Mouse (Mus musculus): ENCODE measurements at regions not wholly inside any gene's neighbourhood (a gene's known extent, or its start where the extent isn't known, plus 50 kb on each side); places are given as distances from the start of the nearest gene placed in this dataset.
"Not testable (repeated sequence)": the region's sequence is repeated elsewhere in the genome, so short reads cannot be mapped to it uniquely, and the experiment has no call there.

- H3K36me3 ChIP-seq (ENCODE audit: insufficient read depth, low read length) = no peaks in the 10 kb centered on the region
- H3K4me1 ChIP-seq (replicated peaks; ENCODE audit: low read depth, low read length) = 0 out of 2 replicates have a peak, but pooled peaks cover 3% of the 10 kb centered on the region
- H3K9me3 ChIP-seq (ENCODE audit: low read length) = peaks cover 47% of the 10 kb centered on the region
- H3K27me3 ChIP-seq (ENCODE audit: insufficient read depth, low read length) = no peaks in the 10 kb centered on the region
- H3K4me3 ChIP-seq (replicated peaks; ENCODE audit: low read length) = no peak overlapping the region
- TF ChIP-seq CTCF (conservative IDR thresholded peaks at IDR 0.05; ENCODE audit: low read length) = no peak
These were observed 404.0 kb upstream of the Gm12887 start for GRCm38 (mm10) chr4:122025866-122026265.

GRCm38 (mm10) chr4:122022854-122023253 lies 401.0 kb upstream of the Gm12887 start:
- no peak for TF ChIP-seq CTCF (conservative IDR thresholded peaks at IDR 0.05; ENCODE audit: low read length)
- H3K4me1 ChIP-seq (replicated peaks; ENCODE audit: low read depth, low read length) = no peaks in the 10 kb centered on the region
- peaks cover 62% of the 10 kb centered on the region for H3K9me3 ChIP-seq (ENCODE audit: low read length)
- no peak overlapping the region for H3K4me3 ChIP-seq (replicated peaks; ENCODE audit: low read length)
- no peaks in the 10 kb centered on the region for H3K27me3 ChIP-seq (ENCODE audit: insufficient read depth, low read length)
- no peaks in the 10 kb centered on the region for H3K36me3 ChIP-seq (ENCODE audit: insufficient read depth, low read length)

- not testable (repeated sequence) for H3K4me1 ChIP-seq (replicated peaks; ENCODE audit: low read depth, low read length); H3K4me3 ChIP-seq (replicated peaks; ENCODE audit: low read length); H3K27me3 ChIP-seq (ENCODE audit: insufficient read depth, low read length); H3K36me3 ChIP-seq (ENCODE audit: insufficient read depth, low read length)
- H3K9me3 ChIP-seq (ENCODE audit: low read length) = peaks cover 51% of the 10 kb centered on the region
These were observed 387.1 kb upstream of the Gm12887 start for GRCm38 (mm10) chr4:122008938-122009459.

- Histone ChIP-seq H3K4me1 (replicated peaks; ENCODE audit: low read depth, low read length) (no peaks in the 10 kb centered on the region), H3K4me3 (replicated peaks; ENCODE audit: low read length) (no peak overlapping the region), H3K9me3 (ENCODE audit: low read length) (peaks cover 58% of the 10 kb centered on the region), H3K27me3 (ENCODE audit: insufficient read depth, low read length) (no peaks in the 10 kb centered on the region), H3K36me3 (ENCODE audit: insufficient read depth, low read length) (no peaks in the 10 kb centered on the region)
- no peak for TF ChIP-seq CTCF (conservative IDR thresholded peaks at IDR 0.05; ENCODE audit: low read length)
- no peak for TF ChIP-seq POU5F1 (IDR thresholded peaks at IDR 0.05; ENCODE audit: borderline replicate concordance, low read length)
- TF ChIP-seq NANOG (IDR thresholded peaks at IDR 0.05; ENCODE audit: borderline replicate concordance, low read length) = no peak
These were observed 386.4 kb upstream of the Gm12887 start for GRCm38 (mm10) chr4:122008168-122008839.

- no peaks in the 10 kb centered on the region for H3K27me3 ChIP-seq (ENCODE audit: insufficient read depth, low read length)
- H3K9me3 ChIP-seq (ENCODE audit: low read length) = no peaks in the 10 kb centered on the region
- TF ChIP-seq CTCF (conservative IDR thresholded peaks at IDR 0.05; ENCODE audit: low read length) = no peak
- H3K4me3 ChIP-seq (replicated peaks; ENCODE audit: low read length) = no peak overlapping the region
- H3K36me3 ChIP-seq (ENCODE audit: insufficient read depth, low read length) = no peaks in the 10 kb centered on the region
- H3K4me1 ChIP-seq (replicated peaks; ENCODE audit: low read depth, low read length) = no peaks in the 10 kb centered on the region
These were observed 364.8 kb upstream of the Gm12887 start for GRCm38 (mm10) chr4:121986741-121987140.

GRCm38 (mm10) chr4:121985371-121985770 lies 363.5 kb upstream of the Gm12887 start:
- Histone ChIP-seq H3K4me3 (replicated peaks; ENCODE audit: low read length) (no peak overlapping the region), H3K9me3 (ENCODE audit: low read length) (no peaks in the 10 kb centered on the region), H3K4me1 (replicated peaks; ENCODE audit: low read depth, low read length) (no peaks in the 10 kb centered on the region), H3K27me3 (ENCODE audit: insufficient read depth, low read length) (no peaks in the 10 kb centered on the region), H3K36me3 (ENCODE audit: insufficient read depth, low read length) (no peaks in the 10 kb centered on the region)
- TF ChIP-seq POU5F1 (IDR thresholded peaks at IDR 0.05; ENCODE audit: borderline replicate concordance, low read length) (no peak), NANOG (IDR thresholded peaks at IDR 0.05; ENCODE audit: borderline replicate concordance, low read length) (no peak), CTCF (conservative IDR thresholded peaks at IDR 0.05; ENCODE audit: low read length) (no peak)

- no peaks in the 10 kb centered on the region for H3K9me3 ChIP-seq (ENCODE audit: low read length)
- TF ChIP-seq POU5F1 (IDR thresholded peaks at IDR 0.05; ENCODE audit: borderline replicate concordance, low read length) = no peak
- TF ChIP-seq NANOG (IDR thresholded peaks at IDR 0.05; ENCODE audit: borderline replicate concordance, low read length) = no peak
- no peak for TF ChIP-seq CTCF (conservative IDR thresholded peaks at IDR 0.05; ENCODE audit: low read length)
- H3K36me3 ChIP-seq (ENCODE audit: insufficient read depth, low read length) = no peaks in the 10 kb centered on the region
- H3K4me3 ChIP-seq (replicated peaks; ENCODE audit: low read length) = no peak overlapping the region
- no peaks in the 10 kb centered on the region for H3K4me1 ChIP-seq (replicated peaks; ENCODE audit: low read depth, low read length)
- H3K27me3 ChIP-seq (ENCODE audit: insufficient read depth, low read length) = no peaks in the 10 kb centered on the region
These were observed 353.9 kb upstream of the Gm12887 start for GRCm38 (mm10) chr4:121975831-121976230.
